Mouse (Mus musculus) small intestine, adult 2 months (tissue): ENCODE measurements around the gene Slc25a31.

Source experiments
- CTCF ChIP-seq: fragments of 200-500 bp; IDR thresholded peaks from 2 replicates; pipeline ENCODE4 v1.5.1; 2012; ENCODE audit warnings: low read depth, mild to moderate bottlenecking, control low read depth, inconsistent platforms, low read length, moderate library complexity, mixed read lengths; ENCODE audit not compliant: insufficient replicate concordance, insufficient read length; ENCODE audit errors: extremely low read depth
- POLR2A ChIP-seq: fragments of 200-500 bp; IDR thresholded peaks from 2 replicates; pipeline ENCODE4 v1.6.1; 2012; ENCODE audit warnings: low read depth, mild to moderate bottlenecking, control low read depth, inconsistent platforms, low read length, moderate library complexity

DNA sequence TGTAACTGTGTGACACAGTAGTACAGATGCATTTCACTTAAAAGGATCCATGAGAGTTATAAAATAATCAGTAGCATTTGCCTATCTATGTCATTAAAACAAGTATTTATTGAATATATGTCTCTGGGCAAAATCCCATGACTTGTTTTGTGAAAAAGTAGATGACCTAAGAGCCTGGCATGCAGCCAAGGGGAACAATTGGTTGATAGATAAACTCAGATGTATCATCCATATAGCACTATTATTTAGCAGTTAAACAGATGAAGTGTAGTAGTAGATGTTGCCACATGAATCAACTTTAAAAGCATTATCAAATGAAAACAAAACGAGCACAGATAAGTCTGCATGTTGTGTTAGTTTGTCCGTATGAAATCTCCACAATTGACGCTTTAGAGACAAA, 10.4 kb downstream of the Slc25a31 start:
- TF ChIP-seq POLR2A (no peak), CTCF (no peak)
